Mouse (Mus musculus) liver, adult 2 months (tissue): ENCODE results near the gene Dusp12. TPM values are rescaled to one million over a fixed set of nuclear protein-coding genes. Genes with fewer than 3 reads are reported as not detected.

Experiments
- DNase-seq: peaks from one replicate; pipeline ENCODE4 v3.0.0-alpha.2; 2011; ENCODE audit warnings: low read depth, low spot score; ENCODE audit errors: extremely low read depth
- H3K27ac ChIP-seq: fragments of 200-500 bp; replicated peaks from 2 replicates; pipeline ENCODE4 v1.5.1; 2012; ENCODE audit warnings: low read depth, mild to moderate bottlenecking, control low read depth, inconsistent platforms, low read length; ENCODE audit not compliant: insufficient read depth
- H3K27me3 ChIP-seq: fragments of 200-500 bp; 2 replicates; pipeline ENCODE4 v1.6.1; 2012; ENCODE audit warnings: mild to moderate bottlenecking, moderate library complexity, low read length, inconsistent platforms; ENCODE audit not compliant: control insufficient read depth, insufficient read depth
- H3K36me3 ChIP-seq: fragments of 200-500 bp; 2 replicates; pipeline ENCODE4 v1.6.1; 2012; ENCODE audit warnings: low read length, inconsistent platforms; ENCODE audit not compliant: control insufficient read depth, insufficient read depth
- H3K4me1 ChIP-seq: fragments of 200-500 bp; 2 replicates; pipeline ENCODE4 v1.6.1; 2011; ENCODE audit warnings: low read length; ENCODE audit not compliant: control insufficient read depth, insufficient read depth
- H3K4me3 ChIP-seq: fragments of 200-500 bp; 2 replicates; pipeline ENCODE4 v1.5.1; 2011; ENCODE audit warnings: low read depth, mild to moderate bottlenecking, control low read depth, low read length, moderate library complexity; ENCODE audit not compliant: insufficient read depth
- H3K79me2 ChIP-seq: fragments of 200-500 bp; 2 replicates; pipeline ENCODE4 v1.6.1; 2012; ENCODE audit warnings: inconsistent platforms, mild to moderate bottlenecking, low read length, moderate library complexity; ENCODE audit not compliant: control insufficient read depth, insufficient read depth
- H3K9ac ChIP-seq: fragments of 200-500 bp; 2 replicates; pipeline ENCODE4 v1.6.1; 2012; ENCODE audit warnings: low read depth, mild to moderate bottlenecking, control low read depth, inconsistent platforms, low read length
- CTCF ChIP-seq: fragments of 200-500 bp; IDR thresholded peaks from 2 replicates; pipeline ENCODE4 v1.5.1; 2011; ENCODE audit warnings: low read depth, low read length, control low read depth
- POLR2A ChIP-seq: fragments of 200-500 bp; IDR thresholded peaks from 2 replicates; pipeline ENCODE4 v1.6.1; 2011; ENCODE audit warnings: low read length, control low read depth; ENCODE audit not compliant: insufficient read depth; ENCODE audit errors: extremely low read depth
- WGBS: fragments of 180-500 bp; shearing (Covaris S2); methylation state at CpG from one replicate; pipeline ENCODE4 v1.1.7; 2018; 5-methylcytosine and 5-hydroxymethylcytosine counted together
- polyA plus RNA-seq: library from polyadenylated mRNA; depleted of rRNA; stranded (reverse); fragments of >200 nt; gene quantifications from 2 replicates; pipeline ENCODE4 v1.2.3, GENCODE M21; 2012
- total RNA-seq: library from RNA; depleted of rRNA; stranded (reverse); fragments of >200 nt; gene quantifications from 2 replicates; pipeline ENCODE4 v1.2.3, GENCODE M21; 2014

Dusp12 gene
- total and polyA plus RNA-seq, 2 experiments, result 17.2 to 36.2 TPM

GRCm38 (mm10) chr1:170845448-170846307 lies 39.7 kb downstream of the Dusp12 start:
- Histone ChIP-seq H3K27ac (peak overlapping the region; percentile 88), H3K9ac (0 out of 2 replicates have a peak overlapping the region, but pooled peaks have one; percentile 30), H3K79me2 (peaks cover 2% of the 10 kb centered on the region; the same call in 1 of the 2 replicates), H3K27me3 (no peaks in the 10 kb centered on the region), H3K4me3 (no peak overlapping the region; the same call in 1 of the 2 replicates), H3K36me3 (peaks cover 40% of the 10 kb centered on the region), H3K4me1 (no peaks in the 10 kb centered on the region)
- no peak for DNase-seq
- WGBS, result 60% methylated on average over 10 of the region's 10 CpGs
- TF ChIP-seq POLR2A (no peak), CTCF (no peak)

- WGBS, result 84% methylated on average over 8 of the region's 8 CpGs
- Histone ChIP-seq H3K27ac (no peak overlapping the region), H3K79me2 (peaks cover 2% of the 10 kb centered on the region; the same call in 1 of the 2 replicates), H3K9ac (no peak overlapping the region), H3K27me3 (no peaks in the 10 kb centered on the region), H3K36me3 (peaks cover 38% of the 10 kb centered on the region), H3K4me3 (no peak overlapping the region), H3K4me1 (0 out of 2 replicates have a peak, but pooled peaks cover 2% of the 10 kb centered on the region)
- TF ChIP-seq CTCF (peak; percentile 11; the same call in 1 of the 2 replicates), POLR2A (no peak)
- DNase-seq, result no peak
These were observed 41.0 kb downstream of the Dusp12 start for GRCm38 (mm10) chr1:170844380-170844779.

GRCm38 (mm10) chr1:170839685-170840084 lies 45.7 kb downstream of the Dusp12 start:
- H3K4me1 ChIP-seq, result 0 out of 2 replicates have a peak, but pooled peaks cover 2% of the 10 kb centered on the region
- H3K9ac ChIP-seq, result no peak overlapping the region
- H3K79me2 ChIP-seq, result peaks cover 14% of the 10 kb centered on the region; the same call in 1 of the 2 replicates
- H3K27ac ChIP-seq, result no peak overlapping the region
- peak; percentile 88 for DNase-seq
- no peaks in the 10 kb centered on the region for H3K27me3 ChIP-seq
- peaks cover 37% of the 10 kb centered on the region for H3K36me3 ChIP-seq
- peak; percentile 32; the same call in 1 of the 2 replicates for TF ChIP-seq CTCF
- TF ChIP-seq POLR2A, result no peak
- no peak overlapping the region for H3K4me3 ChIP-seq

GRCm38 (mm10) chr1:170834756-170835155 lies 50.6 kb downstream of the Dusp12 start:
- no peak overlapping the region for H3K27ac ChIP-seq
- H3K79me2 ChIP-seq, result peaks cover 12% of the 10 kb centered on the region; the same call in 1 of the 2 replicates
- no peaks in the 10 kb centered on the region for H3K27me3 ChIP-seq
- TF ChIP-seq CTCF, result no peak
- TF ChIP-seq POLR2A, result no peak
- H3K9ac ChIP-seq, result no peak overlapping the region
- H3K36me3 ChIP-seq, result peaks cover 43% of the 10 kb centered on the region
- 94% methylated on average over 9 of the region's 9 CpGs for WGBS
- no peak for DNase-seq
- no peaks in the 10 kb centered on the region for H3K4me1 ChIP-seq
- no peak overlapping the region for H3K4me3 ChIP-seq

GRCm38 (mm10) chr1:170829781-170830180 lies 55.6 kb downstream of the Dusp12 start:
- H3K27ac ChIP-seq, result no peak overlapping the region
- H3K4me3 ChIP-seq, result no peak overlapping the region
- no peak for DNase-seq
- H3K36me3 ChIP-seq, result peaks cover 32% of the 10 kb centered on the region
- H3K79me2 ChIP-seq, result peaks cover 2% of the 10 kb centered on the region; the same call in 1 of the 2 replicates
- H3K4me1 ChIP-seq, result no peaks in the 10 kb centered on the region
- TF ChIP-seq POLR2A (no peak), CTCF (no peak)
- WGBS, result 97% methylated on average over 1 of the region's 1 CpGs
- H3K27me3 ChIP-seq, result no peaks in the 10 kb centered on the region
- no peak overlapping the region for H3K9ac ChIP-seq
